Mouse (Mus musculus): ENCODE measurements around the gene Amigo2.

DNA sequence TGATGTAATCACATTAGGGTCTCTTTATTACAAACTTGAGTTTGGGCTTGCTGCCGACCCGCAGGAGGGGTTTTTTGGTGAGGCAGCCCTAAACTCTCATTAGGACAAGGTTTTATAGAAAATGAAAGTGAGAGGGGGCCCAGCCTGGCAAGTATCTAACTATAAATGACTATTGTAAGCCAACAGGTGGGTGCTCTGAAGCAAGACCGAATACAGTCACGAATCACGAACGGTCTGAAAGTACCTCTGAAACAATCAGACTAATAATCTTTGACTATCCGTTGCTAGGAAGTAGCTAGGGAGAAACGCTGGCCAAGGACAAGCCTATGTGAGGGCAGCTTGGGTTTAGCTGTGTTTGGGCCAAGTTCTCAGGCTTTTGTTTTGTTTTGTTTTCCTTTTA lies 12.2 kb upstream of the Amigo2 start:
- TF ChIP-seq CTCF (IDR thresholded peaks at IDR 0.05; ENCODE audit: insufficient read depth, low read length) (no peak), POLR2A (IDR thresholded peaks at IDR 0.05; ENCODE audit: borderline replicate concordance, extremely low read depth, low read depth, low read length) (no peak)

All from lung, adult 2 months (tissue).